Mouse (Mus musculus): ENCODE results near the gene Gm1043.

GRCm38 (mm10) chr5:37050521-37051373 is 34.4 kb upstream of the Gm1043 start:
- TF ChIP-seq CTCF (IDR thresholded peaks at IDR 0.05; ENCODE audit: insufficient read depth, low read depth, low read length) (no peak), POLR2A (IDR thresholded peaks at IDR 0.05; ENCODE audit: insufficient read depth, low read depth, low read length) (no peak)
